Mouse (Mus musculus) liver, embryonic 15.5 days (tissue): ENCODE measurements around the gene Psmd4. TPM values are rescaled to one million over a fixed set of nuclear protein-coding genes. Genes with fewer than 3 reads are reported as not detected.
"Not testable (repeated sequence)": the region's sequence is repeated elsewhere in the genome, so short reads cannot be mapped to it uniquely, and the experiment has no call there.

Experiments used
- ATAC-seq: fragments of 200-750 bp; cut with Nextera tagmentation; 2 replicates; pipeline ENCODE4 v1.8.0; 2017; ENCODE audit warnings: moderate number of reproducible peaks, mild to moderate bottlenecking, moderate library complexity; ENCODE audit not compliant: insufficient read depth
- H3K27ac ChIP-seq: fragments of 300-500 bp; sonication (generic); replicated peaks from 2 replicates; pipeline ENCODE4 v1.5.1; 2015; ENCODE audit warnings: mild to moderate bottlenecking, inconsistent platforms
- H3K27me3 ChIP-seq: fragments of 300-500 bp; sonication (generic); 2 replicates; pipeline ENCODE4 v1.6.1; 2015; ENCODE audit warnings: mild to moderate bottlenecking, inconsistent platforms
- H3K36me3 ChIP-seq: fragments of 300-500 bp; sonication (generic); replicated peaks from 2 replicates; pipeline ENCODE4 v1.6.1; 2015; ENCODE audit warnings: moderate library complexity, mild to moderate bottlenecking, inconsistent platforms
- H3K4me1 ChIP-seq: fragments of 300-500 bp; sonication (generic); replicated peaks from 2 replicates; pipeline ENCODE4 v1.6.1; 2015; ENCODE audit warnings: inconsistent platforms
- H3K4me2 ChIP-seq: fragments of 300-500 bp; sonication (generic); 2 replicates; pipeline ENCODE4 v1.6.1; 2015; ENCODE audit warnings: moderate library complexity, mild to moderate bottlenecking, inconsistent platforms
- H3K4me3 ChIP-seq: fragments of 300-500 bp; sonication (generic); replicated peaks from 2 replicates; pipeline ENCODE4 v1.5.1; 2015; ENCODE audit warnings: mild to moderate bottlenecking, inconsistent platforms
- H3K9ac ChIP-seq: fragments of 300-500 bp; sonication (generic); 2 replicates; pipeline ENCODE4 v1.6.1; 2015; ENCODE audit warnings: moderate library complexity, mild to moderate bottlenecking, inconsistent platforms
- H3K9me3 ChIP-seq: fragments of 300-500 bp; sonication (generic); replicated peaks from 2 replicates; pipeline ENCODE4 v1.6.1; 2016; ENCODE audit warnings: inconsistent platforms
- WGBS: fragments of 180-500 bp; shearing (Covaris S2); methylation state at CpG from one replicate; pipeline ENCODE4 v1.1.7; 2015; ENCODE audit warnings: mixed read lengths; ENCODE audit not compliant: insufficient replicate concordance; 5-methylcytosine and 5-hydroxymethylcytosine counted together
- polyA plus RNA-seq: library from polyadenylated mRNA; unstranded; fragments of >200 nt; fragmentation: Nextera tagmentation; extraction: Ambion mirVana; gene quantifications from 2 replicates; pipeline ENCODE4 v1.2.1, GENCODE M21; 2015

The Psmd4 gene
- polyA plus RNA-seq, 1 experiment from 2014 or later = 151 TPM

DNA sequence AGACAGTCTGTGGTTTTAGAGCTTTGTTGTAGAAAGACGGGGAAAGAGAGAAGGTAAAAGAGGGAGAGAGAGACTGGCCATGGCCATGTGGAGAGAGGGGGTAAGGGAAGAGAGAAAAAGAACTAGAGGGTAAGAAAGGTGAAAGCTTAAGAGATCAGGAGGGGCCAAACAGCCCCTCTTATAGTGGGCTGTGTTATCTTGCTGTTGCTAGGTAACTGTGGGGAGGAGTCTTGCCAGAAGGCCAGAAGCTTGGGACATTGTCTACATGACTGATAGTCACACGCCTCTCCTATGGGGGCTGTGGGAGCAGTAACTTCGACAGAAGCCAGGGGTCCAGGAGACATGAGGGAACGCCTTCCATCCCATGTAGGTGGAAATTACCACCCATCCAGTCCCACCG, 17.2 kb downstream of the Psmd4 start:
- H3K27me3 ChIP-seq = no peaks in the 10 kb centered on the region
- 22% methylated on average over 5 of the region's 5 CpGs for WGBS
- H3K4me1 ChIP-seq = peaks cover 38% of the 10 kb centered on the region
- no peak overlapping the region for H3K4me3 ChIP-seq
- H3K36me3 ChIP-seq = peaks cover 12% of the 10 kb centered on the region
- ATAC-seq = no peak
- no peaks in the 10 kb centered on the region for H3K9me3 ChIP-seq
- peak overlapping the region; percentile 3; the same call in 1 of the 2 replicates for H3K4me2 ChIP-seq
- H3K9ac ChIP-seq = no peak overlapping the region; the same call in 1 of the 2 replicates
- no peak overlapping the region for H3K27ac ChIP-seq

DNA sequence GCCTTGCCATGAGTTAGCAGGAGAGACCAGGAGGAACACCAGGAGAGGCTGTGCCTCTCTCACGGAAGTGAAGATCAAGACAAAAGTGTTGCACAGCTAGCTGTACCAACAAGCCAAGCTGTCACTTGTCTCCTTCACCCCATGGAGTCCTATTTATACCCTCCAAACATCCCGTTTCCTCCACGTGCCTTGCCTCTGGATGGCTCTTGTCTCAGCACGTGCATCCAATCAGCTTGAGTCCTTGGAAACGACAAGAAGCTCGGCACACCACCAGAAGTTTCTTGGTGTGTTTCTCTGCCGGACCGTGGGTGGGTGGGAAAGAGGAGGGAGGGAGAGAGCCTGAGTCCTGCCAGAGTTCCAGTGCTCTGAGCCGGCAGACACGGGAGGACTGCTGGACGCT, 17.9 kb downstream of the Psmd4 start:
- H3K9ac ChIP-seq = no peak overlapping the region; the same call in 1 of the 2 replicates
- WGBS = 36% methylated on average over 11 of the region's 11 CpGs
- H3K4me3 ChIP-seq = no peak overlapping the region
- H3K4me1 ChIP-seq = peaks cover 38% of the 10 kb centered on the region
- H3K27me3 ChIP-seq = no peaks in the 10 kb centered on the region
- H3K4me2 ChIP-seq = peak overlapping the region; percentile 3; the same call in 1 of the 2 replicates
- 0 out of 2 replicates have a peak, but pooled peaks have one; percentile 6 for ATAC-seq
- H3K27ac ChIP-seq = peak overlapping the region; percentile 20; the same call in 1 of the 2 replicates
- no peaks in the 10 kb centered on the region for H3K9me3 ChIP-seq
- peaks cover 9% of the 10 kb centered on the region for H3K36me3 ChIP-seq

DNA sequence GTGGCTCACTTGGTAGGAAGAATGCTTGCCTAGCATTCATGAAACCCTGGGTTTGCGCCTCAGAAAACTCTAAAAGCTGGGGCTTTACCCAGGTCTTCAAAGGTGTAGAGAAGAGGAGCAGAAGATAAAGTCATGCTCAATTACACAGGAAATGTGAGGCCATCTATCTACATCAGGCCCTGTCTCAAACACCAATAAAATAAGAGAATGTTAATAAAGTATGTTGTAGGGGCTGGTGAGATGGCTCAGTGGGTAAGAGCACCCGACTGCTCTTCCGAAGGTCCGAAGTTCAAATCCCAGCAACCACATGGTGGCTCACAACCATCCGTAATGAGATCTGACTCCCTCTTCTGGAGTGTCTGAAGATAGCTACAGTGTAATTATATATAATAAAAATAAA, 21.5 kb downstream of the Psmd4 start:
- not testable (repeated sequence) for ATAC-seq, H3K4me3 ChIP-seq, H3K27ac ChIP-seq, H3K9ac ChIP-seq, H3K27me3 ChIP-seq, H3K4me2 ChIP-seq, H3K9me3 ChIP-seq
- peaks cover 29% of the 10 kb centered on the region for H3K4me1 ChIP-seq
- 87% methylated on average over 5 of the region's 5 CpGs for WGBS
- peaks cover 12% of the 10 kb centered on the region; the same call in 1 of the 2 replicates for H3K36me3 ChIP-seq

DNA sequence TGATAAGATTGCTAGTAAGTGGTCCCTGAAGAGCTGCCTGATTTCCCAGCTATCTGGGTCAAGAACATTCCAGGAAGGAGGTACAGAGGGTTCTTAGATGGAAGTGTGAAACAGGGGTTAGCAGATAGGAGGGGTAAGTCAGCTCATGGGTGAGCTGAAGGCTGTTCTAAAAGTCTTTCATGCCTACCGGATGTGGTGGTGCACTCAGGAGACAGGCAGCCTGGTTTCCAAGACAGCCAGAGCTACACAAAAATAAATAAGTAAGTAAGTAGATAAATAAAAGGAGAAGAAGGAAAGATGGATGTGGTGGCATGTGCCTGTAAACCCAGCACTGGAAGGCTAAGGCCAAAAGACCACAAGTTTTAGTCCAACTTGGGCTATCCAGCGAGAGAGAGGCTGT, 23.7 kb downstream of the Psmd4 start:
- no peak overlapping the region for H3K4me2 ChIP-seq
- no peaks in the 10 kb centered on the region for H3K9me3 ChIP-seq
- H3K9ac ChIP-seq = no peak overlapping the region
- H3K4me3 ChIP-seq = no peak overlapping the region
- no peak overlapping the region for H3K27ac ChIP-seq
- ATAC-seq = no peak
- WGBS = 74% methylated on average over 2 of the region's 2 CpGs
- H3K4me1 ChIP-seq = peaks cover 21% of the 10 kb centered on the region
- no peaks in the 10 kb centered on the region for H3K27me3 ChIP-seq
- peaks cover 12% of the 10 kb centered on the region; the same call in 1 of the 2 replicates for H3K36me3 ChIP-seq

DNA sequence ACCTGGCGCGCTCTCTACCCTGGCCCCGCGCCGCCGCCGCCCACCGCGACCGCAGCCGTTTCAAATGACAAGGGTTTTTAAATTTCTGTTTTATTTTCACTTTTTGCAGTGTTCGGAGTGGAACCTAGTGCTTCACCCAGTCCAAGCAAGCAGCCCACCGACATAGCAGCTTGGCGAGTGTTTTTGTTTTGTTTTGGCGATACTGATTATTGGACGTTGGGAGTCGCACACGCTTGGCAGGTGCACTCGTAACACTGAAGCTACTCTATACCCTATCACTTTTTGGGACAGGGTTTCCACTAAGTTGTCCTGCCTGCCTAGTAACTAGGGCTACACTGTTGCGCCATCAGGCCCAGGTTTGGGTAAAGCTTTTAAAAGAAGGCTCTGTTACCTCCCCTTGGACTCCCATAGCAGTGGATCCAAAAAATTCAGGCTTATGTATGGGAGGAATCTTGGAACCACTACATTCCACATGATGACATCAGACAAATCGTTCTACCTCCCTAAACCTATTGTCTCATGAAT, 25.8 kb downstream of the Psmd4 start:
- H3K4me1 ChIP-seq = peaks cover 37% of the 10 kb centered on the region
- H3K27me3 ChIP-seq = no peaks in the 10 kb centered on the region
- H3K36me3 ChIP-seq = peaks cover 23% of the 10 kb centered on the region
- H3K9ac ChIP-seq = peak overlapping the region; percentile 77
- no peaks in the 10 kb centered on the region for H3K9me3 ChIP-seq
- peak overlapping the region; percentile 88 for H3K4me3 ChIP-seq
- peak overlapping the region; percentile 97 for H3K27ac ChIP-seq
- WGBS = 4% methylated on average over 21 of the region's 21 CpGs
- no peak for ATAC-seq
- H3K4me2 ChIP-seq = peak overlapping the region; percentile 97

GRCm38 (mm10) chr3:95015891-95016531, 26.4 kb downstream of the Psmd4 start:
- Histone ChIP-seq H3K27me3 (no peaks in the 10 kb centered on the region), H3K27ac (peak overlapping the region; percentile 97), H3K4me3 (peak overlapping the region; percentile 88), H3K9me3 (no peaks in the 10 kb centered on the region), H3K36me3 (peaks cover 29% of the 10 kb centered on the region), H3K4me1 (peaks cover 43% of the 10 kb centered on the region), H3K4me2 (peak overlapping the region; percentile 97), H3K9ac (peak overlapping the region; percentile 77)
- under 1% methylated on average over 40 of the region's 40 CpGs for WGBS
- peak; percentile 65 for ATAC-seq

DNA sequence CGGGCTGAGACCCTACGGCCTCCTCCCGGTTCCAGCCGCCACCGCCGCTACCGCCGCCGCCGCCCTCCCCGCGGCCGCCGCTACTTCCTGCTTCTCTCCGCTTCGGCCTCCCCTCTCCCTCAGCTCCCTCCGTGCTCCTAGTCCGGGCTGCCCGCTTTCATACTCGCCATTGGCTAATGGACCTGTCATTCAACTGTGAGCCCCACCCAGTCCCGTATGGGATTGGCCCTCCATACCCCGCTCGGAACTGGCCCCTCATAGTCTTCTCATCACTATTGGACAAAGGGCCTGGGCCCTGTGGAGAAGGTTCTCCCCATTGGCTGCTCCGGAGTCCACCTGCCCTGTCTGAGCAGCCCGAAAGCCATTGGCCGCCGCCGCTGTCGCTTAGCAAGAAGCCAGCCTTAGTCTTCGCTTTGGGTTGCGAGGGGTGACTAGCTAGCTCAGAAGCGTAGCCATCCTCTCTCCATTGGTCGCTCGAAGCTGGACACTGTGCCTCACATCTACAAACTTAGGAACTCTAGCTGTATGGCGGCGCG, 27.0 kb downstream of the Psmd4 start, which contains the start of gene Zfp687:
TSS of gene Zfp687 (minus strand) at position 112 of the 536 bp plus-strand sequence.
- H3K4me2 ChIP-seq = peak within 1 kb of the TSS; percentile 97
- no peaks in the 10 kb centered on the region for H3K9me3 ChIP-seq
- WGBS = under 1% methylated on average over 36 of the region's 37 CpGs

GRCm38 (mm10) chr3:95014428-95015151, 27.8 kb downstream of the Psmd4 start:
- peak overlapping the region; percentile 88 for H3K4me3 ChIP-seq
- no peaks in the 10 kb centered on the region for H3K27me3 ChIP-seq
- ATAC-seq = no peak
- H3K27ac ChIP-seq = peak overlapping the region; percentile 97
- H3K9me3 ChIP-seq = no peaks in the 10 kb centered on the region
- WGBS = 1% methylated on average over 44 of the region's 44 CpGs
- peaks cover 45% of the 10 kb centered on the region for H3K4me1 ChIP-seq
- peaks cover 40% of the 10 kb centered on the region for H3K36me3 ChIP-seq
- H3K4me2 ChIP-seq = peak overlapping the region; percentile 97
- H3K9ac ChIP-seq = peak overlapping the region; percentile 86

More for the DNA sequence above, 27.0 kb downstream of the Psmd4 start, which contains the start of gene Zfp687:
- ATAC-seq = peak; percentile 99
- Histone ChIP-seq H3K4me3 (peak within 1 kb of the TSS; percentile 88), H3K36me3 (peaks cover 35% of the 10 kb centered on the region), H3K27ac (peak within 1 kb of the TSS; percentile 97), H3K4me1 (peaks cover 45% of the 10 kb centered on the region), H3K9ac (peak within 1 kb of the TSS; percentile 86), H3K27me3 (no peaks in the 10 kb centered on the region)

DNA sequence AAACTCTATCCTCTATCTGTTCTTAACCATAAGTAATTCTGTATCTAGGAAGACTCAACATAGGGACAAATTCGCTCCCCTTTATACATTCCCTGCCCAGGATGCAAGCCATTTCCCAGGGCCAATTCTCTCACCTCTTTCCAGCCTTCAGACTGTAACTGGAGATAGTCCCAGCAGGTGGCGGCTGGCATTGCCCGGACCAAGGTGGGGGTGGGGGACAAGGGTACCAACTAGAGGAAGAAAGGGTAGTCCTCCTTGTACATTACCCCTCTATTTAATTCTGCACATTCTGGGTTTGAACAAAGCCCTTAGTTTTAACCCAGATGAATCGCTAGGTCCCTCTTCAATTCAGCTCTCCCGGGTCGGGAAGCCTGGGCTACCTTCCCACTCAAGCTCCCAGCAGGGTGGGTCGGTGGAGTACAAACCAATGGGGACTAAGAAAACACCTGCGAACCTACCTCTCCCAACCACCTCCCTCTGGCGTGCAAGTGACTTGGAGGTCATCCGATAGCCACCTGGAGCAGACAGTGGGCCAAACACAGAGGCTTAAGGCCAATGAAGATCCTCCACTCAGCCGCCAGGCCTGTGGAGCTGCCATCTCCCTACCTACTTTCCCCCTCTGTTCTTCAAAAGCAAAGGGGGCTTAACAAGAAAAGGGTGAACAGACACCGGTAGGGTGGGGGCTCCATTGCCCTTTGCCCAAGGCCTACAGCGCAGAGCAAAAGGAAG, 28.6 kb downstream of the Psmd4 start:
- H3K27ac ChIP-seq = peak overlapping the region; percentile 97
- H3K36me3 ChIP-seq = peaks cover 42% of the 10 kb centered on the region
- ATAC-seq = no peak
- peaks cover 45% of the 10 kb centered on the region for H3K4me1 ChIP-seq
- no peaks in the 10 kb centered on the region for H3K9me3 ChIP-seq
- H3K4me2 ChIP-seq = peak overlapping the region; percentile 97
- peak overlapping the region; percentile 88 for H3K4me3 ChIP-seq
- no peaks in the 10 kb centered on the region for H3K27me3 ChIP-seq
- peak overlapping the region; percentile 86 for H3K9ac ChIP-seq
- WGBS = 18% methylated on average over 13 of the region's 13 CpGs

- peaks cover 48% of the 10 kb centered on the region for H3K36me3 ChIP-seq
- H3K4me1 ChIP-seq = peaks cover 45% of the 10 kb centered on the region
- H3K9ac ChIP-seq = 0 out of 2 replicates have a peak overlapping the region, but pooled peaks have one; percentile 27
- WGBS = 88% methylated on average over 3 of the region's 3 CpGs
- no peaks in the 10 kb centered on the region for H3K9me3 ChIP-seq
- H3K27ac ChIP-seq = no peak overlapping the region
- no peak for ATAC-seq
- H3K4me2 ChIP-seq = peak overlapping the region; percentile 97
- H3K27me3 ChIP-seq = no peaks in the 10 kb centered on the region
- peak overlapping the region; percentile 88; the same call in 1 of the 2 replicates for H3K4me3 ChIP-seq
These were observed 29.4 kb downstream of the Psmd4 start for GRCm38 (mm10) chr3:95012982-95013381.
